Mouse (Mus musculus): Measurements from ENCODE around the gene Tgm7. TPM values are rescaled to one million over a fixed set of nuclear protein-coding genes. Genes with fewer than 3 reads are reported as not detected.

Tgm7 gene
- not detected in 2 replicates for polyA plus RNA-seq (2015; fragmentation: Nextera tagmentation; extraction: Ambion mirVana)

GRCm38 (mm10) chr2:121109695-121110094 lies at the start of gene Tgm7:
Gene Tgm7 (minus strand): TSS chr2:121109795.
- no peaks in the 10 kb centered on the region for H3K27me3 ChIP-seq
- H3K27ac ChIP-seq: no peak within 1 kb of the TSS
- H3K4me1 ChIP-seq (replicated peaks): no peaks in the 10 kb centered on the region
- no peaks in the 10 kb centered on the region for H3K36me3 ChIP-seq
- no peak for ATAC-seq (ENCODE audit: low FRiP score)
- no peak within 1 kb of the TSS for H3K9ac ChIP-seq
- no peak within 1 kb of the TSS for H3K4me3 ChIP-seq
- no peak within 1 kb of the TSS for H3K4me2 ChIP-seq
- WGBS: 93% methylated on average over 4 of the region's 4 CpGs
- H3K9me3 ChIP-seq: no peaks in the 10 kb centered on the region

- Histone ChIP-seq H3K27me3 (no peaks in the 10 kb centered on the region), H3K4me3 (no peak overlapping the region), H3K4me2 (no peak overlapping the region), H3K9me3 (no peaks in the 10 kb centered on the region), H3K4me1 (replicated peaks) (no peaks in the 10 kb centered on the region), H3K27ac (no peak overlapping the region), H3K9ac (no peak overlapping the region), H3K36me3 (peaks cover 68% of the 10 kb centered on the region)
- WGBS: 85% methylated on average over 3 of the region's 3 CpGs
- ATAC-seq (ENCODE audit: low FRiP score): no peak
These were observed 43.5 kb upstream of the Tgm7 start for GRCm38 (mm10) chr2:121153100-121153499.

GRCm38 (mm10) chr2:121149679-121150078 lies 40.1 kb upstream of the Tgm7 start:
- ATAC-seq (ENCODE audit: low FRiP score): no peak
- H3K4me2 ChIP-seq: no peak overlapping the region
- no peak overlapping the region for H3K27ac ChIP-seq
- H3K36me3 ChIP-seq: peaks cover 73% of the 10 kb centered on the region
- no peak overlapping the region for H3K4me3 ChIP-seq
- H3K9ac ChIP-seq: no peak overlapping the region
- no peaks in the 10 kb centered on the region for H3K27me3 ChIP-seq
- WGBS: 88% methylated on average over 5 of the region's 5 CpGs
- no peaks in the 10 kb centered on the region for H3K9me3 ChIP-seq
- H3K4me1 ChIP-seq (replicated peaks): no peaks in the 10 kb centered on the region

- Histone ChIP-seq H3K9ac (no peak overlapping the region), H3K27ac (no peak overlapping the region), H3K9me3 (no peaks in the 10 kb centered on the region), H3K4me2 (no peak overlapping the region), H3K4me1 (replicated peaks) (peaks cover 37% of the 10 kb centered on the region), H3K4me3 (no peak overlapping the region), H3K36me3 (peaks cover 41% of the 10 kb centered on the region), H3K27me3 (no peaks in the 10 kb centered on the region)
- 37% methylated on average over 2 of the region's 2 CpGs for WGBS
- no peak for ATAC-seq (ENCODE audit: low FRiP score)
These were observed 32.8 kb upstream of the Tgm7 start for GRCm38 (mm10) chr2:121142415-121142814.

GRCm38 (mm10) chr2:121141216-121142035 lies 31.8 kb upstream of the Tgm7 start:
- Histone ChIP-seq H3K36me3 (peaks cover 35% of the 10 kb centered on the region), H3K9me3 (no peaks in the 10 kb centered on the region), H3K4me1 (replicated peaks) (peaks cover 41% of the 10 kb centered on the region), H3K9ac (peak overlapping the region; percentile 97), H3K27me3 (no peaks in the 10 kb centered on the region), H3K4me3 (peak overlapping the region; percentile 75), H3K4me2 (peak overlapping the region; percentile 94), H3K27ac (peak overlapping the region; percentile 99)
- 78% methylated on average over 16 of the region's 16 CpGs for WGBS
- no peak for ATAC-seq (ENCODE audit: low FRiP score)

- under 1% methylated on average over 87 of the region's 87 CpGs for WGBS
- peak within 1 kb of the TSS; percentile 75 for H3K4me3 ChIP-seq
- ATAC-seq (ENCODE audit: low FRiP score): peak; percentile 97
These were observed 30.7 kb upstream of the Tgm7 start, which contains the start of the genes Adal and Lcmt2 for GRCm38 (mm10) chr2:121140018-121140882. Gene Adal (plus strand): TSS chr2:121140428. Gene Lcmt2 (minus strand): TSS chr2:121140653.

GRCm38 (mm10) chr2:121139266-121140017 lies 29.8 kb upstream of the Tgm7 start:
- Histone ChIP-seq H3K27ac (peak overlapping the region; percentile 99), H3K4me3 (peak overlapping the region; percentile 75), H3K4me1 (replicated peaks) (peaks cover 41% of the 10 kb centered on the region), H3K4me2 (peak overlapping the region; percentile 94), H3K9me3 (no peaks in the 10 kb centered on the region), H3K27me3 (no peaks in the 10 kb centered on the region), H3K9ac (peak overlapping the region; percentile 97), H3K36me3 (peaks cover 30% of the 10 kb centered on the region)
- ATAC-seq (ENCODE audit: low FRiP score): no peak; the same call in 1 of the 2 replicates
- WGBS: 43% methylated on average over 29 of the region's 29 CpGs

More at GRCm38 (mm10) chr2:121140018-121140882, 30.7 kb upstream of the Tgm7 start, which contains the start of the genes Adal and Lcmt2:
- Histone ChIP-seq H3K9ac (peak within 1 kb of the TSS; percentile 97), H3K36me3 (peaks cover 30% of the 10 kb centered on the region), H3K27me3 (no peaks in the 10 kb centered on the region), H3K4me2 (peak within 1 kb of the TSS; percentile 94), H3K9me3 (no peaks in the 10 kb centered on the region), H3K4me1 (replicated peaks) (peaks cover 41% of the 10 kb centered on the region), H3K27ac (peak within 1 kb of the TSS; percentile 99)

GRCm38 (mm10) chr2:121137371-121137770 lies 27.8 kb upstream of the Tgm7 start:
- no peak overlapping the region for H3K4me3 ChIP-seq
- H3K4me2 ChIP-seq: peak overlapping the region; percentile 18; the same call in 1 of the 2 replicates
- no peak overlapping the region for H3K27ac ChIP-seq
- WGBS: 97% methylated on average over 4 of the region's 4 CpGs
- H3K9me3 ChIP-seq: no peaks in the 10 kb centered on the region
- no peak overlapping the region for H3K9ac ChIP-seq
- peaks cover 24% of the 10 kb centered on the region for H3K36me3 ChIP-seq
- ATAC-seq (ENCODE audit: low FRiP score): no peak
- H3K4me1 ChIP-seq (replicated peaks): peaks cover 41% of the 10 kb centered on the region
- H3K27me3 ChIP-seq: no peaks in the 10 kb centered on the region

GRCm38 (mm10) chr2:121132822-121133221 lies 23.2 kb upstream of the Tgm7 start:
- Histone ChIP-seq H3K9ac (no peak overlapping the region), H3K4me3 (no peak overlapping the region), H3K4me1 (replicated peaks) (peaks cover 8% of the 10 kb centered on the region), H3K27me3 (no peaks in the 10 kb centered on the region), H3K4me2 (no peak overlapping the region), H3K9me3 (no peaks in the 10 kb centered on the region), H3K27ac (no peak overlapping the region), H3K36me3 (peaks cover 14% of the 10 kb centered on the region; the same call in 1 of the 2 replicates)
- ATAC-seq (ENCODE audit: low FRiP score): no peak
- WGBS: 73% methylated on average over 1 of the region's 1 CpGs

- no peak overlapping the region for H3K27ac ChIP-seq
- no peaks in the 10 kb centered on the region for H3K36me3 ChIP-seq
- no peaks in the 10 kb centered on the region for H3K9me3 ChIP-seq
- no peak for ATAC-seq (ENCODE audit: low FRiP score)
- H3K27me3 ChIP-seq: no peaks in the 10 kb centered on the region
- no peak overlapping the region for H3K4me3 ChIP-seq
- H3K4me1 ChIP-seq (replicated peaks): no peaks in the 10 kb centered on the region
- H3K4me2 ChIP-seq: no peak overlapping the region
- no peak overlapping the region for H3K9ac ChIP-seq
- WGBS: 77% methylated on average over 9 of the region's 9 CpGs
These were observed 19.4 kb upstream of the Tgm7 start for GRCm38 (mm10) chr2:121128865-121129620.

GRCm38 (mm10) chr2:121127536-121127935 lies 17.9 kb upstream of the Tgm7 start:
- H3K4me3 ChIP-seq: no peak overlapping the region
- no peaks in the 10 kb centered on the region for H3K27me3 ChIP-seq
- WGBS: 88% methylated on average over 1 of the region's 1 CpGs
- ATAC-seq (ENCODE audit: low FRiP score): no peak
- H3K27ac ChIP-seq: no peak overlapping the region
- H3K9ac ChIP-seq: no peak overlapping the region
- no peaks in the 10 kb centered on the region for H3K36me3 ChIP-seq
- no peaks in the 10 kb centered on the region for H3K9me3 ChIP-seq
- H3K4me1 ChIP-seq (replicated peaks): no peaks in the 10 kb centered on the region
- no peak overlapping the region for H3K4me2 ChIP-seq
